Mouse (Mus musculus) heart, adult 2 months (tissue): ENCODE measurements at regions not wholly inside any gene's neighbourhood (a gene's known extent, or its start where the extent isn't known, plus 50 kb on each side); places are given as distances from the start of the nearest gene placed in this dataset.

ENCODE experiments used
- CTCF ChIP-seq: fragments of 200-600 bp; IDR thresholded peaks from 2 replicates; pipeline ENCODE4 v1.8.1; 2022; ENCODE audit warnings: antibody characterized with exemption, mild to moderate bottlenecking, moderate library complexity
- EP300 ChIP-seq: fragments of 200-500 bp; IDR thresholded peaks from 2 replicates; pipeline ENCODE4 v1.6.1; 2011; ENCODE audit warnings: low read depth, low read length, control low read depth; ENCODE audit not compliant: insufficient read depth
- POLR2A ChIP-seq: fragments of 200-500 bp; IDR thresholded peaks from 2 replicates; pipeline ENCODE4 v1.6.1; 2011; ENCODE audit warnings: mild to moderate bottlenecking, low read depth, low read length, control low read depth; ENCODE audit not compliant: insufficient read depth

- TF ChIP-seq CTCF (no peak), POLR2A (no peak), EP300 (no peak)
Measured at GRCm38 (mm10) chr10:117447206-117447605, 67.4 kb upstream of the Cpsf6 start.
